Mouse (Mus musculus) cerebellum, postnatal 25 days (tissue): ENCODE measurements at regions not wholly inside any gene's neighbourhood (a gene's known extent, or its start where the extent isn't known, plus 50 kb on each side); places are given as distances from the start of the nearest gene placed in this dataset.

Experiments
- DNase-seq, 2 experiments: peaks; one replicate each; pipeline ENCODE4 v3.0.0; 2021; ENCODE audit warnings: mixed read lengths in 2 of 2

GRCm38 (mm10) chr11:25335667-25336066 lies 874.9 kb downstream of the 5730522E02Rik start:
- DNase-seq: no peak

GRCm38 (mm10) chr11:25330696-25331095 lies 879.9 kb downstream of the 5730522E02Rik start:
- no peak for DNase-seq

GRCm38 (mm10) chr11:25322426-25322825 lies 888.1 kb downstream of the 5730522E02Rik start:
- DNase-seq: peak; percentile 40 to 71

GRCm38 (mm10) chr11:25321494-25321893 lies 889.1 kb downstream of the 5730522E02Rik start:
- DNase-seq: no peak

GRCm38 (mm10) chr11:25314645-25315044 lies 895.9 kb downstream of the 5730522E02Rik start:
- DNase-seq: no peak

- no peak for DNase-seq
Observed at GRCm38 (mm10) chr11:25313879-25314278, 896.7 kb downstream of the 5730522E02Rik start.

- DNase-seq: no peak
Observed at GRCm38 (mm10) chr11:25313308-25313707, 897.3 kb downstream of the 5730522E02Rik start.

GRCm38 (mm10) chr11:25310754-25311153 lies 899.8 kb downstream of the 5730522E02Rik start:
- DNase-seq: no peak

GRCm38 (mm10) chr11:25301130-25301529 lies 909.4 kb downstream of the 5730522E02Rik start:
- peak; percentile 60 to 81 for DNase-seq

GRCm38 (mm10) chr11:25288346-25288745 lies 922.2 kb downstream of the 5730522E02Rik start:
- no peak for DNase-seq

- no peak for DNase-seq
Observed at GRCm38 (mm10) chr11:25287458-25288247, 922.9 kb downstream of the 5730522E02Rik start.

- DNase-seq: no peak
Observed at GRCm38 (mm10) chr11:25269936-25270540, 940.5 kb downstream of the 5730522E02Rik start.

- DNase-seq: no peak
Observed at GRCm38 (mm10) chr11:25262906-25263305, 947.7 kb downstream of the 5730522E02Rik start.

- no peak for DNase-seq
Observed at GRCm38 (mm10) chr11:25259691-25260090, 950.9 kb downstream of the 5730522E02Rik start.

- DNase-seq: peak; percentile 18 to 36
Observed at GRCm38 (mm10) chr11:25233360-25233890, 977.1 kb downstream of the 5730522E02Rik start.
